Mouse (Mus musculus) brown adipose tissue, adult 24 weeks (tissue): ENCODE data around the gene Spata3. TPM values are rescaled to one million over a fixed set of nuclear protein-coding genes. Genes with fewer than 3 reads are reported as not detected.
"Not testable (repeated sequence)": the region's sequence is repeated elsewhere in the genome, so short reads cannot be mapped to it uniquely, and the experiment has no call there.

Experiments
- H3K27ac ChIP-seq: fragments of 200-500 bp; replicated peaks from 2 replicates; pipeline ENCODE4 v1.5.1; 2012; ENCODE audit warnings: low read depth, mild to moderate bottlenecking, low read length
- H3K4me1 ChIP-seq: fragments of 200-500 bp; 2 replicates; pipeline ENCODE4 v1.6.1; 2012; ENCODE audit warnings: low read length, mixed read lengths; ENCODE audit not compliant: control insufficient read depth, insufficient read depth, insufficient read length
- H3K4me3 ChIP-seq: fragments of 200-500 bp; 2 replicates; pipeline ENCODE4 v1.5.1; 2012; ENCODE audit warnings: low read depth, mild to moderate bottlenecking, low read length, moderate library complexity; ENCODE audit not compliant: insufficient read depth
- polyA plus RNA-seq: library from polyadenylated mRNA; stranded (reverse); fragments of >200 nt; gene quantifications from 2 replicates; pipeline ENCODE4 v1.2.4, GENCODE M21; 2012; ENCODE audit not compliant: missing spikeins, insufficient read depth, insufficient read length

The Spata3 gene
- polyA plus RNA-seq, result not detected in 2 replicates

GRCm38 (mm10) chr1:86016516-86016915 is at the start of gene Spata3:
Gene Spata3 (plus strand): TSS chr1:86016816.
- Histone ChIP-seq H3K4me3 (no peak within 1 kb of the TSS), H3K27ac (no peak within 1 kb of the TSS), H3K4me1 (no peaks in the 10 kb centered on the region)

GRCm38 (mm10) chr1:85969081-85969480 is 47.5 kb upstream of the Spata3 start:
- Histone ChIP-seq H3K4me1 (no peaks in the 10 kb centered on the region), H3K4me3 (no peak overlapping the region), H3K27ac (no peak overlapping the region)

GRCm38 (mm10) chr1:85969519-85969918 is 47.1 kb upstream of the Spata3 start:
- no peaks in the 10 kb centered on the region for H3K4me1 ChIP-seq

GRCm38 (mm10) chr1:85971070-85971469 is 45.5 kb upstream of the Spata3 start:
- H3K4me3 ChIP-seq, result no peak overlapping the region
- no peaks in the 10 kb centered on the region for H3K4me1 ChIP-seq
- no peak overlapping the region for H3K27ac ChIP-seq

More at GRCm38 (mm10) chr1:85969519-85969918, 47.1 kb upstream of the Spata3 start:
- Histone ChIP-seq H3K4me3 (no peak overlapping the region), H3K27ac (no peak overlapping the region)

- no peak overlapping the region for H3K27ac ChIP-seq
- no peak overlapping the region for H3K4me3 ChIP-seq
- H3K4me1 ChIP-seq, result no peaks in the 10 kb centered on the region
These were observed 44.3 kb upstream of the Spata3 start for GRCm38 (mm10) chr1:85972341-85972740.

GRCm38 (mm10) chr1:85973468-85973877 is 43.1 kb upstream of the Spata3 start:
- Histone ChIP-seq H3K27ac (no peak overlapping the region), H3K4me1 (no peaks in the 10 kb centered on the region), H3K4me3 (no peak overlapping the region)

- Histone ChIP-seq H3K27ac (no peak overlapping the region), H3K4me3 (no peak overlapping the region), H3K4me1 (no peaks in the 10 kb centered on the region)
These were observed 38.9 kb upstream of the Spata3 start for GRCm38 (mm10) chr1:85977709-85978108.

GRCm38 (mm10) chr1:85981738-85982357 is 34.8 kb upstream of the Spata3 start:
- Histone ChIP-seq H3K4me1 (no peaks in the 10 kb centered on the region), H3K27ac (no peak overlapping the region), H3K4me3 (no peak overlapping the region)

GRCm38 (mm10) chr1:85985784-85986183 is 30.8 kb upstream of the Spata3 start:
- Histone ChIP-seq H3K4me3 (no peak overlapping the region), H3K27ac (no peak overlapping the region), H3K4me1 (no peaks in the 10 kb centered on the region)

- H3K4me3 ChIP-seq, result no peak overlapping the region
- H3K27ac ChIP-seq, result no peak overlapping the region
- H3K4me1 ChIP-seq, result no peaks in the 10 kb centered on the region
These were observed 28.3 kb upstream of the Spata3 start for GRCm38 (mm10) chr1:85988351-85988750.

- not testable (repeated sequence) for H3K4me3 ChIP-seq, H3K27ac ChIP-seq, H3K4me1 ChIP-seq
These were observed 27.7 kb upstream of the Spata3 start for GRCm38 (mm10) chr1:85988882-85989281.

GRCm38 (mm10) chr1:85992175-85992574 is 24.4 kb upstream of the Spata3 start:
- Histone ChIP-seq H3K4me3 (no peak overlapping the region), H3K27ac (no peak overlapping the region), H3K4me1 (no peaks in the 10 kb centered on the region)

GRCm38 (mm10) chr1:85993541-85993940 is 23.1 kb upstream of the Spata3 start:
- Histone ChIP-seq H3K4me3 (no peak overlapping the region), H3K4me1 (no peaks in the 10 kb centered on the region), H3K27ac (no peak overlapping the region)

- H3K27ac ChIP-seq, result no peak overlapping the region
- no peaks in the 10 kb centered on the region for H3K4me1 ChIP-seq
- no peak overlapping the region for H3K4me3 ChIP-seq
These were observed 19.4 kb upstream of the Spata3 start for GRCm38 (mm10) chr1:85997221-85997620.

- Histone ChIP-seq H3K27ac (no peak overlapping the region), H3K4me1 (no peaks in the 10 kb centered on the region), H3K4me3 (no peak overlapping the region)
These were observed 18.6 kb upstream of the Spata3 start for GRCm38 (mm10) chr1:85998012-85998411.

- Histone ChIP-seq H3K4me1 (no peaks in the 10 kb centered on the region), H3K27ac (no peak overlapping the region), H3K4me3 (no peak overlapping the region)
These were observed 16.6 kb upstream of the Spata3 start for GRCm38 (mm10) chr1:85999853-86000570.
